Mouse (Mus musculus) brain, adult 2 months (tissue): ENCODE results near the gene Col6a4.

Experiments used
- DNase-seq: peaks from one replicate; pipeline ENCODE4 v3.0.0; 2011; ENCODE audit warnings: low read depth, low spot score

The Col6a4 gene

GRCm38 (mm10) chr9:106096683-106097082 is at the start of gene Col6a4:
Col6a4 (minus strand) TSS chr9:106096783.
- no peak for DNase-seq

- DNase-seq = no peak
Observed at GRCm38 (mm10) chr9:106145582-106145981, 49.0 kb upstream of the Col6a4 start.

GRCm38 (mm10) chr9:106144176-106144575 is 47.6 kb upstream of the Col6a4 start:
- peak; percentile 36 for DNase-seq

DNA sequence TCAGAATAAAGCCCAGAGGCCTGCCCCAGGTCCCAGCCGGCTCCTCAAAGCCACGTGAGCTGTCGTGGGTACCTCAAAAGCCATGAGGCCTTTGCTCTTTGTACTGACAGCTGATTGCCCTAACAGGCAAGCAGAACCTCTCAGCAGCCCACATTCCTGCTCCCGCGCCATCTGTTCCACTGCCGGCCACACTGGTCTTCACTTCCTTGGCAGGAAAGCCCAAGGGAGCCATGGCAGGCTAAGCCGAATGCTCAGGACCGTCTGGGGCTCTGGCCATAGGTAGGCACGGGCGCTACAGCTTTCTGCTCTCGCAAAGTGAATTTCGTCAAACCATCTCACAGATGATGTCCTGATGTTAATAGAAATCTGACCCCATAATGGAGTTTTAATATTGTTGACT is 45.4 kb upstream of the Col6a4 start:
- DNase-seq = peak; percentile 89

- DNase-seq = peak; percentile 22
Observed at GRCm38 (mm10) chr9:106139763-106140162, 43.2 kb upstream of the Col6a4 start.

DNA sequence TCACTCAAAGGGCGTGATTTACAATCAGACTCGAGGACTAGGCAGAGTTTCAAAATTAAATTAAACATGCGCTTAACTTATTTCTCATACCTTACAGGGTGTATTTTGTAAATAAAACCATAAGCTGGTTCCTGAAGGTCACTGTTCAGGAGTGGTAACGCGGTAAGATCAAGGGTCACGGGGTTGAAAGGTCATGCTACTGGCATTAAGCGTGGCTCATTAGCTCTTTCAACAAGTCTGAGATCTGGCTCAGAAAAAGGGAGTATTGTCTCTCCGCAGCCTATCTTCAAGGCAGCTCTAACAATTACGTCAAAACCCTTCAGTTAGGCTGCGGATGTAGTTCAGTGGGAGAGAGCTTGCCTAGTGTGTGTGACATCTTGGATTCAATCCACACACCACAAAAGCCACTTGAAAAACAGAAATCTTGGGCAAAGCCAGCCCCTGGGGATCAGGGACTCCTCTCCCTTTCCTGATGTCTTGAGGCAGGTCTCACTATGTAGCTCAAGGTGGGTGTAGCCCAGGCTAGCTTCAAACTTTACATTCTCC is 41.2 kb upstream of the Col6a4 start:
- DNase-seq = no peak

- DNase-seq = no peak
Observed at GRCm38 (mm10) chr9:106130250-106130649, 33.7 kb upstream of the Col6a4 start.

- no peak for DNase-seq
Observed at GRCm38 (mm10) chr9:106129072-106129471, 32.5 kb upstream of the Col6a4 start.

GRCm38 (mm10) chr9:106126786-106127251 is 30.2 kb upstream of the Col6a4 start:
- DNase-seq = peak; percentile 39

DNA sequence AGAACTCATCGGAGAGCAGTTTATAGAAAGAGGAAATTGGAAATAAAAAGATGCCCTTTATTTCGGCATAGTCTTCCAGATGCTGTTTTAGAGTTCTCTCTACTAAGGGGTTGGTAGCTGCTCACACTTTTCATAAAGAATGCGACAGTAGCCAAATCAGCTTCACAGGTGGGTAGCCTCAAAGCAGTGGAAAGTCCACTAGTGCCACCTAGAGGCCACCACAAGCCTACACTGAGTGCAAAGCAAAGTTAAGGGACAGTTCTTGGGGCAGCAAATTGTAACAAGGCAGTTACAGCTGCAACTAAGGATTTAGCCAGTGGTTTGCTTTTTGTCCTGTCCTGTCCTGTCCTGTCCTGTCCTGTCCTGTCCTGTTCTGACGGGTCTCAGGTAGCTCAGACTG is 27.0 kb upstream of the Col6a4 start:
- DNase-seq = peak; percentile 72

- DNase-seq = no peak
Observed at GRCm38 (mm10) chr9:106119075-106119474, 22.5 kb upstream of the Col6a4 start.

GRCm38 (mm10) chr9:106115801-106116424 is 19.3 kb upstream of the Col6a4 start:
- no peak for DNase-seq

DNA sequence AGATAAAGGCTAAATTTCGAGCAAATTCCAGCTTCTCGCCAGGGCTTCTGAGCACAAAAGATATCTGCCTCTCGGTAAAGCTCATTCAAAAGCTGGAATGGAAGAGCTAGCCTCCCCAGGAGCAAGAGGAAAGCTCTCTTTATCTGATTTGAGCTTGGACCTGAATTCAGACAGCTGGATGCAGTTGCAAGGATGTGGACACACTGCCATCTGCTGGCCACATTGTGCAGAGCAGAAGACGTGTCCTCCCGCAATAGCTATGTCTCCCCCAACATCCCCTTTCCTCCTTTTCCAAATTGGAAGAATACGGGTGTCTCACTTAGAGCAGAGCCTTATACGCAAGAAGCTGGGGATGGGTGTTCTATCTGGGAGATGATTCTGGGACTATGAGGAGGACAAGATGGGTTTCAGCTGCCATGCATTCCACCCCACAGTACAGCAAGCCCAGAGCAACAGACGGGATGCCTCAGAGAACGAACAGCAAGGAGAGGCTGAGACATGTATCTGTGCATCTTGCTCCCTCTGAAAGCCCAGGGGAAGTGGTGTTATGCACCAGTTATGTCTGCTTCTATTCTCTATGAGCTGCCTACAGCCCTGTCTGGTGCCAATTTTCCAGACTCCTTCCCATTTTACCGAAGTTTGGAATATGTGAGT is 16.3 kb upstream of the Col6a4 start:
- DNase-seq = peak; percentile 90

- DNase-seq = no peak
Observed at GRCm38 (mm10) chr9:106106241-106106640, 9.7 kb upstream of the Col6a4 start.

DNA sequence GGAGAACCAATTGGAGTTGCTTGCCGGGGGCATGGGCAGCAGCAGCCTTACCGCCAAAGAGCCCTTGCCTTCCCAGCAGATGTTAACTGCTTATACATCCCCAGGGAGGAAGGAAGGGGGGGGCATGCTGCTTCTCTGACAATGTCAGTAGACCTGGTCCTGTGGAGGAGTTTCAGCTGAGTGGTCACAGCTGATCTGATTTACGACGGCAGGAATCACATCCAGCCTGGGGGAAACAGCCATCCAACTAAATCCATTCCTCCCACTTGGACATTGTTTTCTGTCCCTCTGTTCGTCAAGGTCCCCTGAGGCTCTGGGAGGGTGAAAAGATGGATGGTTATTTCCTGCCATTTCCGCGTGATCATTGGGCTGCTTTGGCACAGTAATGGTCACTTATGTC is 7.8 kb upstream of the Col6a4 start:
- no peak for DNase-seq

GRCm38 (mm10) chr9:106101166-106101565 is 4.6 kb upstream of the Col6a4 start:
- DNase-seq = no peak

- peak; percentile 59 for DNase-seq
Observed at GRCm38 (mm10) chr9:106100262-106100661, 3.7 kb upstream of the Col6a4 start.

DNA sequence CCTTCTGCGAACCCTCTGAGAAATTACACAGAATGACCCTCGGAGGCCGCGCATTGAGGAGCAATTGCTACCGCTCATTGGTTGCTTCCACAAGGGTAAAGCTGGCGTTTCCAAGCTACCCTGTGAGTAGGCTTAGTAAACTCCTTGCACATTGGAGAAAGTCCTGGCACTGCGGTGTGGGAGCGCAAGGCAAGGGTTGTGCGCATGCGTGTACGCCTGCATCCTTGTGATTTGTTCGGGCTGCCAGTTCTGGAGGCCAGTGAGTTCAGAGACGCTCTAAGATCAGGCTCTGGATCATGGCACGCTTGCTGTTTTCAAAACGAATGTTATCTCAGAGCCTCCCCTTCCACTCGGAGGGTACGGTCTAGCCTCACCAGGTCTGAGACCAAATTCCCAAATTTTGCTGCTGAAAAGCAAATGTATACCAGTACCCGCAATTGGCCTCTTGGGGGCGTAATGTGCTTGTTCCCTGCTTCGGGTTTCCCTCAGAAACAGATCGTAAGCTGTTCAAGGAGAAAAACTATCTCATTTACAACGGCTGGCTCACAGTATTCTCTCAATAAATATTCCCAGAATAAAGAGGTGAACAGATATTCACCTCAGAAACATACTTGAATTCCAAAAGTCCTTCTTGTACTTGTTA is 2.9 kb upstream of the Col6a4 start:
- DNase-seq = peak; percentile 57

- DNase-seq = no peak
Observed at GRCm38 (mm10) chr9:106081528-106081927, 15.1 kb downstream of the Col6a4 start.

GRCm38 (mm10) chr9:106080261-106081033 is 16.1 kb downstream of the Col6a4 start:
- peak; percentile 57 for DNase-seq

GRCm38 (mm10) chr9:106077953-106078352 is 18.6 kb downstream of the Col6a4 start:
- DNase-seq = no peak

DNA sequence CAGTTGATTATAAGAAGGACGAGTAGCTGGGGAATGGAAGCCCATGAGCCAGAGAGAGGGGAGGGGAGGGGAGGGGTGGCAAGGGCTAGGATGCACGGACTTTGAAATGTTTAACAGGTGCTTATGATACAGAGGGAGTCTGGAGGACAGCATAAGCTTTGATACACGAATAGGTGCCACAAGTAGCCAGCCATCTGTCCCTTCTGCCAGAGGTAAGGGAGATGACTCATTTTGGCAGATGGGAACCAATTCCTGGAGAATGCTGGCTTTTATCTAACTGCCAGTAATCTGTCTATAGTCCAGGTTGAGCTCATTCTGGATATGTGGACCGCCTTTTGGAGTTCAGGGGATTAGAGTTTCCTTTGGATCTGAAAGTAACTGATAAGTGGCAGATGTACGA is 20.3 kb downstream of the Col6a4 start:
- peak; percentile 97 for DNase-seq
